Mouse (Mus musculus): Measurements from ENCODE around the gene Men1.

Gene Men1

GRCm38 (mm10) chr19:6364317-6364725 lies 29.5 kb downstream of the Men1 start:
- DNase-seq (ENCODE audit: low spot score in 2 of 2), result peak; percentile 90 to 96

GRCm38 (mm10) chr19:6364842-6365241 lies 30.1 kb downstream of the Men1 start:
- no peak for DNase-seq (ENCODE audit: low spot score in 2 of 2)

- no peak for DNase-seq (ENCODE audit: low spot score in 2 of 2)
These were observed 35.4 kb downstream of the Men1 start for GRCm38 (mm10) chr19:6370175-6370574.

- DNase-seq (ENCODE audit: low spot score in 2 of 2), result no peak
These were observed 37.7 kb downstream of the Men1 start for GRCm38 (mm10) chr19:6372433-6372832.

- DNase-seq (ENCODE audit: low spot score in 2 of 2), result peak; percentile 77 to 93
These were observed 39.0 kb downstream of the Men1 start for GRCm38 (mm10) chr19:6373539-6374400.

- peak in 1 of 2 experiments; percentile 16 for DNase-seq (ENCODE audit: low spot score in 2 of 2)
These were observed 39.8 kb downstream of the Men1 start for GRCm38 (mm10) chr19:6374571-6374970.

- peak in 1 of 2 experiments; percentile 16 for DNase-seq (ENCODE audit: low spot score in 2 of 2)
These were observed 40.9 kb downstream of the Men1 start for GRCm38 (mm10) chr19:6375423-6376254.

GRCm38 (mm10) chr19:6376255-6376564 lies 41.4 kb downstream of the Men1 start:
- DNase-seq (ENCODE audit: low spot score in 2 of 2), result peak in 1 of 2 experiments; percentile 75

GRCm38 (mm10) chr19:6376643-6377042 lies 41.9 kb downstream of the Men1 start:
- DNase-seq (ENCODE audit: low spot score in 2 of 2), result no peak

- DNase-seq (ENCODE audit: low spot score in 2 of 2), result no peak
These were observed 42.7 kb downstream of the Men1 start for GRCm38 (mm10) chr19:6377327-6378040.

- DNase-seq (ENCODE audit: low spot score in 2 of 2), result no peak
These were observed 45.8 kb downstream of the Men1 start for GRCm38 (mm10) chr19:6380411-6381166.

GRCm38 (mm10) chr19:6381238-6381637 lies 46.5 kb downstream of the Men1 start:
- DNase-seq (ENCODE audit: low spot score in 2 of 2), result no peak

GRCm38 (mm10) chr19:6382323-6382924 lies 47.6 kb downstream of the Men1 start:
- DNase-seq (ENCODE audit: low spot score in 2 of 2), result no peak

GRCm38 (mm10) chr19:6383470-6383869 lies 48.7 kb downstream of the Men1 start:
- DNase-seq (ENCODE audit: low spot score in 2 of 2), result peak in 1 of 2 experiments; percentile 23

- DNase-seq (ENCODE audit: low spot score in 2 of 2), result peak in 1 of 2 experiments; percentile 48
These were observed 49.3 kb downstream of the Men1 start, which contains the start of gene Pygm for GRCm38 (mm10) chr19:6384128-6384527. TSS of gene Pygm (plus strand) at chr19:6384399.

GRCm38 (mm10) chr19:6384954-6385353 lies 50.2 kb downstream of the Men1 start:
- peak in 1 of 2 experiments; percentile 12 for DNase-seq (ENCODE audit: low spot score in 2 of 2)

- no peak for DNase-seq (ENCODE audit: low spot score in 2 of 2)
These were observed 50.6 kb downstream of the Men1 start for GRCm38 (mm10) chr19:6385419-6385818.

- DNase-seq (ENCODE audit: low spot score in 2 of 2), result no peak
These were observed 51.0 kb downstream of the Men1 start for GRCm38 (mm10) chr19:6385821-6386220.

- DNase-seq (ENCODE audit: low spot score in 2 of 2), result no peak
These were observed 51.5 kb downstream of the Men1 start for GRCm38 (mm10) chr19:6386234-6386633.

- peak in 1 of 2 experiments; percentile 21 for DNase-seq (ENCODE audit: low spot score in 2 of 2)
These were observed 53.2 kb downstream of the Men1 start for GRCm38 (mm10) chr19:6388006-6388405.

- peak in 1 of 2 experiments; percentile 63 for DNase-seq (ENCODE audit: low spot score in 2 of 2)
These were observed 55.0 kb downstream of the Men1 start for GRCm38 (mm10) chr19:6389803-6390202.

All from spleen, postnatal 10 days (tissue).